Mouse (Mus musculus) Patski (cell line): ENCODE results near the gene Ltbr. TPM values are rescaled to one million over a fixed set of nuclear protein-coding genes. Genes with fewer than 3 reads are reported as not detected.

ENCODE experiments used
- ATAC-seq: fragments of 100-300 bp; one replicate; pipeline ENCODE4 v1.8.0; 2021
- CTCF ChIA-PET: fragments of 350-600 bp; sonication (Branson Sonifier 250); formaldehyde crosslinking; loops from one replicate; lab custom pipeline; 2022; ENCODE audit warnings: inconsistent platforms; lab: Charles Lee
- POLR2A ChIA-PET: fragments of 350-600 bp; sonication (Branson Sonifier 250); formaldehyde crosslinking; loops from one replicate; lab custom pipeline; 2022; ENCODE audit warnings: antibody characterized with exemption, inconsistent platforms; lab: Charles Lee
- DNase-seq: peaks from one replicate; pipeline ENCODE4 v3.0.0-alpha.2; 2011; ENCODE audit warnings: low read depth, low spot score
- H3K27me3 ChIP-seq: fragments of 371-371 bp; one replicate; pipeline ENCODE4 v1.5.1; 2021
- CTCF ChIP-seq: fragments of 100-300 bp; IDR thresholded peaks from one replicate; pipeline ENCODE4 v1.5.1; 2021
- in situ Hi-C: fragments of 300-500 bp; cut with MboI; formaldehyde crosslinking; loops from 3 replicates; pipeline ENCODE4 v1.11.1; 2018; ENCODE audit warnings: low pct_unique_long_range_greater_than_20kb, mixed read lengths
- polyA plus RNA-seq: library from polyadenylated mRNA; unstranded; gene quantifications from one replicate; pipeline ENCODE4 v1.2.3, GENCODE M21; 2021

The Ltbr gene
- polyA plus RNA-seq, 1 experiment from 2014 or later, result 164 TPM

DNA sequence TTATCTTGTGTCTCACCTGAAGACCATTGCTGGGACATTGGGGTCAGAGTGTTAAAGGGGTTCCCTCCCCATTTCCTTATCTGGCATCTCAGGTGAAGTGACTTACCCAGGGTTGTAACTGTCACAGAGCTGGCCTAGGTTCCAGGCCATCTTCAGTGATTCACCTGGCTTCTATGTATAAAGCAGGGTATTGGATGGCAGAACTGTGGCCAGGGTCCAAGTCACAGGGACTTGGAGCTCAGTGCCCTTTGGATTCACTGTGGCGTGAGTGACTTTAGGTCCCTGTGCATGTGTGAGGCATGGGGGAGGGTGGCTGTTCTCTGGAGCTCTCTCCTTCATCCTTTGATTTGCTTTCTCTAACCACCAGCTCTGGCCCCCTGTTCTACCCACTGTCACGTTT lies 32.3 kb upstream of the Ltbr start:
- no peaks in the 10 kb centered on the region for H3K27me3 ChIP-seq
- no peak for ATAC-seq
- ChIA-PET CTCF (no interaction called here), POLR2A (no interaction called here)
- DNase-seq, result no peak
- no peak for TF ChIP-seq CTCF
- in situ Hi-C loops, result no loop called here

DNA sequence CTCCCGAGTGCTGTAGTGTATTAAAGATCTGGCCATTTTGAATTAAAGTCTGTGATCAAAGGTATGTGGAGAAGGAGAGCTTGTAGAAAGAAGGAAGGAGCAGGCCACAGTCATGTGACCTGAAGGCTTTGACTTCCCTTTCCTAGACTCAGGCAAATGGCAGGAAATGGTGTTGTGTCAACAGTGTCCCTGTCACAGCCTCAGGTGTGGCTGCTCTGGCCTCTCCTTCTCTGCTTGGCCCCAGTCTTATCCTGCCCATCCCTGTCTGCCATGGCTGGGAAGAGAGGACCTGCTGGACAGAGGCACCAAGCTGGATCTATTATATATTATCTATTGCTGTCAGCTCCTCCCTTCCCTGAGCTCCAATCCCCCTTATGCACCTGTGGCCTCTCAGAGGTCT lies 31.9 kb upstream of the Ltbr start:
- POLR2A ChIA-PET, result no interaction called here
- ATAC-seq (no peak), DNase-seq (no peak)
- TF ChIP-seq CTCF, result no peak
- no peaks in the 10 kb centered on the region for H3K27me3 ChIP-seq
- CTCF ChIA-PET, result no interaction called here
- in situ Hi-C loops, result no loop called here

DNA sequence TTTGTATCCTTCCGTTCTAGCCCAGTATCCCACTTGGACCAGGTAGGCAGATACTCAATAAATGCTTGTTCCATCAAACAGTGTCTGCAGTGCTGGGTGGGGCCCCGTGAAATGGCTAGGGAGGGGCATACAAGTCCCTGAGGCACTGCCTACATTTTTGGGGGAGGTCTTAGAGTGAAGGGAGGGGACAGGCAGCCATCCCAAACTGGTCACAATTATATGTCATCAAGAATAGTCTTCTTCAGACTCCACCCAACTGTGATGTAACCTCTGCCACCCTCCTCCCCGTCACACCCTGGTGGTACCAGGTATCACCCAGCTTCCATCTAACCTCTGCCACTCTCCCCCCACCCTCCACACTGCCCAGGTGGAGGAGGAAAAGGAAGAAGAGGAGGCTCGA lies 31.2 kb upstream of the Ltbr start:
- no peak for TF ChIP-seq CTCF
- in situ Hi-C loops, result no loop called here
- ATAC-seq (no peak), DNase-seq (no peak)
- POLR2A ChIA-PET, result interaction anchor here (0.6 kb wide), 1 partner anchor 16 kb away, joined by 4 read pairs; no protein-coding TSS in a partner anchor
- CTCF ChIA-PET, result interaction anchor here (1.0 kb wide), 1 partner anchor 70 kb away, joined by 3 read pairs; no protein-coding TSS in a partner anchor
- no peaks in the 10 kb centered on the region for H3K27me3 ChIP-seq

GRCm38 (mm10) chr6:125344084-125344483 lies 30.4 kb upstream of the Ltbr start:
- in situ Hi-C loops, result no loop called here
- ChIA-PET POLR2A (no interaction called here), CTCF (interaction anchor here (1.0 kb wide), 1 partner anchor 69 kb away, joined by 3 read pairs; no protein-coding TSS in a partner anchor)
- no peak for ATAC-seq
- TF ChIP-seq CTCF, result no peak
- H3K27me3 ChIP-seq, result no peaks in the 10 kb centered on the region
- DNase-seq, result no peak

- ChIA-PET POLR2A (no interaction called here), CTCF (interaction anchor here (1.1 to 1.5 kb wide), 3 partner anchors 10 to 15 kb away, joined by 3 read pairs; no protein-coding TSS in a partner anchor)
- ATAC-seq, result no peak
- no peak for TF ChIP-seq CTCF
- H3K27me3 ChIP-seq, result no peaks in the 10 kb centered on the region
- in situ Hi-C loops, result no loop called here
- DNase-seq, result no peak
Measured at GRCm38 (mm10) chr6:125342198-125342597, 28.5 kb upstream of the Ltbr start.

GRCm38 (mm10) chr6:125340244-125340643 lies 26.6 kb upstream of the Ltbr start:
- ATAC-seq (no peak), DNase-seq (no peak)
- ChIA-PET POLR2A (no interaction called here), CTCF (no interaction called here)
- no peaks in the 10 kb centered on the region for H3K27me3 ChIP-seq
- in situ Hi-C loops, result no loop called here
- TF ChIP-seq CTCF, result no peak

GRCm38 (mm10) chr6:125338791-125339660 lies 25.3 kb upstream of the Ltbr start:
- no peaks in the 10 kb centered on the region for H3K27me3 ChIP-seq
- no peak for ATAC-seq
- in situ Hi-C loops, result no loop called here
- TF ChIP-seq CTCF, result no peak
- DNase-seq, result no peak
- POLR2A ChIA-PET, result no interaction called here
- CTCF ChIA-PET, result interaction anchor here (1.0 kb wide), 1 partner anchor 9 kb away, joined by 3 read pairs; no protein-coding TSS in a partner anchor

GRCm38 (mm10) chr6:125334356-125334755 lies 20.7 kb upstream of the Ltbr start:
- POLR2A ChIA-PET, result no interaction called here
- no peak for ATAC-seq
- CTCF ChIA-PET, result no interaction called here
- DNase-seq, result no peak
- in situ Hi-C loops, result no loop called here
- H3K27me3 ChIP-seq, result no peaks in the 10 kb centered on the region
- TF ChIP-seq CTCF, result no peak

- ATAC-seq (no peak), DNase-seq (no peak)
- no peak for TF ChIP-seq CTCF
- POLR2A ChIA-PET, result no interaction called here
- CTCF ChIA-PET, result no interaction called here
- in situ Hi-C loops, result no loop called here
- H3K27me3 ChIP-seq, result no peaks in the 10 kb centered on the region
Measured at GRCm38 (mm10) chr6:125333112-125333899, 19.6 kb upstream of the Ltbr start.

GRCm38 (mm10) chr6:125330626-125331326 lies 17.1 kb upstream of the Ltbr start:
- TF ChIP-seq CTCF, result no peak
- no peaks in the 10 kb centered on the region for H3K27me3 ChIP-seq
- DNase-seq (no peak), ATAC-seq (peak; percentile 82)
- ChIA-PET POLR2A (no interaction called here), CTCF (interaction anchor here (1.0 to 1.5 kb wide), 3 partner anchors 8 to 55 kb away, joined by 3 to 4 read pairs (median 3); no protein-coding TSS in a partner anchor)
- in situ Hi-C loops, result no loop called here
